Mouse (Mus musculus) cerebellum, postnatal 4 days (tissue): ENCODE results near the gene Timm8a1.
"Not testable (repeated sequence)": the region's sequence is repeated elsewhere in the genome, so short reads cannot be mapped to it uniquely, and the experiment has no call there.

Experiments
- DNase-seq, 2 experiments: peaks; one replicate each; pipeline ENCODE4 v3.0.0; 2022; ENCODE audit warnings: low spot score in 2 of 2, mixed read lengths in 1 of 2

Gene Timm8a1

DNA sequence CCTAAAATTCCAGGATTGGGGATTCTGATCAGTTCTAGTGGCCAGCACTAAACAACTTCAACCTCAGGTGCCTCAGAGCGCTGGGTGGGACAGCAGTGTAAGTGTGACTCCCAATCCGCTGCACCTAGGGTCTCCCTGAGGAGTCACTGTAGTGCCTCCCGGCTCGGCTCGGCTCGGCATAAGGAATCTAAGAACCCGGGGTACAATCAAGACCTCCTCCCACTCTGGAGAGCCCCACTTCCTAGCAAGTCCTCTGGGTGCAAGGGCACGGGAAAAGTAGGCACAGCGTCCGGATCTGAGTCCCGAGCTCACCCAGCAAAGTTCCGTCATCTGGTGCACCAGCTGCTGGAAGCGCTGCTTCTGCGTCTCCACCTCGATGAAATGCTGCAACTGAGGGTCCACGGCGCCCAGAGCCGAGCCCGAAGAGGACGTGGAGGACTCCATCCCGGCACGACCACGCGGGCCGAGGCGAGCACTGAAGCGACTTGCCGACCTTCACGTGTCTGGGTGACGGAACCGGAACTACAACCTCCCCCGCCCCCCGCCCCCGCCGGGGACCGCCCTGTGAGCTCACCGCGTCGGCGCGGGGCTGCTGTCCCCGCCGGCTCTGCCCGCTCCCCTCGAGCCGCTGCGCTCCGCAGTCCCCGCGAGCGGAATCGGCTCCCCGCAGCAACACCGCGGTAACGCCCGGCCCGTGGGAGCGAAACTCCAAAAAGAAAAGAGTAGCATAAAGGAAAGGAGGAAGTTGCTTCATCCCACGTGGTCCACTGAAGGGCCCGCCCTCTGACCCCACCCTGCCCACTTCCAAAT lies at the start of gene Timm8a1:
Gene Timm8a1 (minus strand): TSS at position 721 of the 810 bp plus-strand sequence.
- DNase-seq = peak; percentile 18 to 44

DNA sequence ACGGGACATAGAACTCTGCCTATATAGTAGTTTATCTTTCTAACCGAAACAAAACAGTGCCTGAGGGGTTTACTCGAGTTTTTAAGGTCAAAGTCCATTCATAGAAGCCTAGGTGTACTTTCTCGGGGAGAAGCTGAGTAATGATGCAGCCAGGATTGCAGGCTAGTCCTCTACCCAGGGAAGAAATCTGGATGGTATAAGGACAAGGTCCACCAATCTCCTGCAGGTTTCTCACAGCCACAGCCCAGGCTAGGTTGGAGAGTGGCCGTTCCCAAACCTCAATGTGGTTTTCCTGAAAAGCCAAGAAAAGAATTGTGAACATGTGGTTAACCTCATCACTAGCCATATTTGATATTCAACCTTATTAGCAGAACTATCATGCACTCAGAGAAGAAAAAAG lies 48.2 kb upstream of the Timm8a1 start:
- DNase-seq = no peak

DNA sequence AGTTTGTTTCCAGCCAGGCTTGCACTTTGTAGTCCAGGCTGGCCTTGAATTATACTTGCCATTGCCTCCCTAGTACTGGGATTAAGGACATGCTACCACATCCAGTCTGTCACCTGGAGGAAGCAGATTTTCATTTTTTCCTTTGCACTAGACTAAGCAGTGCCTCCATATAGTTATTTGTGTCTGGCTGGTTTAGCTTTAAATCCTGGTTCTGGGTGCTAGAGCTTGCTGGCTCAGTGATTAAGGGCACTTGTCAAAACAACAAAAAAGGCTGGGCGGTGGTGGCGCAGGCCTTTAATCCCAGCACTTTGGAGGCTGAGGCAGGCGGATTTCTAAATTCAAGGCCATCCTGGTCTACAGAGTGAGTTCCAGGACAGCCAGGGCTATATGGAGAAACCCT lies 47.3 kb upstream of the Timm8a1 start:
- no peak for DNase-seq

DNA sequence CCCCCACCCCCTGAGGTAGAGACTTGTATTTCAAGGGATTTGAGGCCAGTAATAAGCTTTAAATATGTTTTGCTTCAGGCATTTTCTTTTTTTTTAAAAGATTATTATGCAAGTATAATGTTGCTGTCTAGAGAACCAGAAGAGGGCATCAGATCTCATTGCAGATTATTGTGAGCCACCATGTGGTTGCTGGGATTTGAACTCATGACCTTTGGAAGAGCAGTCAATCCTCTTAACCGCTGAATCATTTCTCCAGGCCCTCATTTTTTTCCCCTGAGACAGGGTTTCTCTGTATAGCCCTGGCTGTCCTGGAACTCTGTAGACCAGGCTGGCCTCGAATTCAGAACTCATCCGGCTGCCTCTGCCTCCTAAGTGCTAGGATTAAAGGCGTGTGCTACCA lies 46.6 kb upstream of the Timm8a1 start:
- no peak for DNase-seq

DNA sequence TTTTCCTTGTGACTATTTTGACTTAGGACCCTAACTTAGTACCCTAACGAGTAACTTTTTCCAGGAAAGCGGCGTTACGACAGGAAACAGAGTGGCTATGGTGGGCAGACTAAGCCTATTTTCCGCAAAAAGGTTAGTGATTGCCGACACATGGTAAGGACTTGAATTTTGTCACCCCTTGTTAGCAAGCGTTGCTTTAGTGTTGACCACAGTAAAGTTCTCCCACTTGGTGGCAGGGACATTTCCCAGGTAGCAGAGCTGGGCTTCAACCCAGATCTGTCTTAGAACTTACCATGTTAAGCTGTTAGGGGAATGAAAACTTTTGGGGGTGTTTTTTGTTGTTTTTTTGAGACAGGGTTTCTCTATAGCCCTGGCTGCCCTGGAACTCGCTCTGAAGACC lies 44.8 kb upstream of the Timm8a1 start:
- DNase-seq = no peak

DNA sequence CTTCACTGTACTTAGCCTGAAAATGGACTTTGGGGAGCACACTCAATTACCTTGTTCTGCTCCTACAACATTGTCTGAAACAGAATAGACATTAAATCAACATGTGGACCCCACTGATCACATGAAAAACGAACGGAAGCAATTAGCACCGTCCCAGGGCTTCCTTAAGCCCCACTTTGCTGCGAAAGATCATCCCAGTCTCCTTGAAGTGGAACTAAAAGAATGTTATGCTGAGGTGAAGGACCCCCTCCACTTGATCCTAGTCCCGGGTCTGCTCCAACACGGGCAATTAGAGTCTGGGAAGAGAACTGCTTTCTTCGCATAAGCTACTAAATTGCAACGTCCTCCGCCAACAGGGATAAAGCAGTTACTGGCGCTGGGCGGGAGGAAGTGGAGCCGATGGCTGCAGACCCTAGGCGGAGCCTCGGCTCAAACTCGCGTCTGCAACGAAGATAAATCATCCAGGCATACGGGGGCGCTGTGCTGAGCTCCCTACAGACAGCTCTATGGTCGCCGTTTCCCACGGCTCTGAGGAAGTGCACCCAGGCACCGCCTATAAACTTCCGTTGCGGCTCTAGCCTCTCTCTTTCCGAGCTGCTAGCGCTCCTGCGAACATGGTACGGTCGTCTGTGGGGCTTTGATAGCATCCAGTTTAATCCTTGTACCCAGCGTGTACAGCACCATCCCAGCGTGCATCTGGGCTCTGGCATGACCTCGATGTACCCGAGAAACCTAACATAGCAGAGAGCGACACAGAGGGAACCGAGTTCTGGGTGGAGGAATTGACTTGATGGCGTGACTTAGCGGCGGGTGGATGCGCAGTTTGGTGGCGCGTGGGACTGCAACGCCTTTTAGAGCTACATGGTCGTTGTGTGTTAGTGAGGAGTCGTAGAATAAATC lies 43.7 kb upstream of the Timm8a1 start, which contains the start of gene Rpl36a:
Gene Rpl36a (plus strand): TSS at position 552 of the 900 bp plus-strand sequence.
- peak; percentile 74 to 91 for DNase-seq

DNA sequence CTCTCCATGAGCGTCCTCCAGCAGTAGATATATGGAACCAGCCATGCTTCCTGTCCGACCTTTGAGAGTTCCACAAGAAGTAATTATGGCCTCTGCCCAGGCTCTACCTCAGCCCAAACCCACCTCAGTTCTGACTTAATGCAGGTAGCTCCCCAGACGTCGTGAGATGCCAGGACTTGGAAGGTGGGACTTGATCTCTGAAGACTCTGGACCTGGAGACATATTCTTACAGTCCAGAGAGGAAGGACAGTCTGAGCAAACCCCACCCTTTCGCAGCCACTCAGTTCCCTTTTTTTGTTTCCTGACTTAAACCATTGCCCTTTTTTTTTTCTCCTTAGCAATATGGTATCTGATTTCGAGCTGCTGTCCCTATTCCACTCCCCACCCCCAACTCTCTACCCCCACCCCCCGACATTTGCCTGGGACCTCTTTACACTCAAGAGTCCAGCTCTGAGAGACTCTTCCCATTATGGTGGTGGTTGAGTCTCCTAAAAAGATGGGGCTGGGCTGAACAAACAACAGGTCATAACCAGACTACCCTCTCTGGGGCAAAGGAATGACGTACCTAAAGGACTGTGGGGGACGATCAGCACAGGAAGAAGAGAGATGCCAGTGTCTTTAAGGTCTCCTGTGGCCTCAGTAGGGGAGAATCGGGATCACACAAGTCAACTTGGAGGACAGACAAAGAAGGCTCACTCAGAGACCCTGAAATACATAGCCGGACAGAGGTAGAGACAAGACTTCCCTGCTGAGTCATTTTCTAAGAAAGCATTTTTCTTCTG lies 41.4 kb upstream of the Timm8a1 start, which contains the start of gene Btk:
Gene Btk (minus strand): TSS at position 683 of the 782 bp plus-strand sequence.
- DNase-seq = no peak

DNA sequence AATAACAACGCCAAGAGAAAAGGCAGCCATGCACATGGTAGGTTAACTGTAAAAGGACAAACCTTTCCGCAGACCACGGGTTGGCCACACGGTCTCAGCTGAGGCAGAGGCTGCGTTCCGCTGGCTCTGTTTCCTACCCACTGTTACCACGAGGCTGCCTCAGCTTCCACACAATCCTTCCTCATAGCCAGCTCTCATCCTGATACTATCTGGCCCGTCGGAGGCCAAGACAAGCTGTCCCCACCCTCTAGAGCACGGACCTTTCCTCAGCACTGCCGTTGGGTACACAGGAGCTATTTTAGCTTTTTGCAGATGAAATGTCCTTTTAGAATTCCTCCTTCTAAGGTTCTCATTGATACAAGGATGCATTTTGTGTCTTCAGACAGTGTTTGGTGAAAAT lies 40.6 kb upstream of the Timm8a1 start:
- no peak for DNase-seq

DNA sequence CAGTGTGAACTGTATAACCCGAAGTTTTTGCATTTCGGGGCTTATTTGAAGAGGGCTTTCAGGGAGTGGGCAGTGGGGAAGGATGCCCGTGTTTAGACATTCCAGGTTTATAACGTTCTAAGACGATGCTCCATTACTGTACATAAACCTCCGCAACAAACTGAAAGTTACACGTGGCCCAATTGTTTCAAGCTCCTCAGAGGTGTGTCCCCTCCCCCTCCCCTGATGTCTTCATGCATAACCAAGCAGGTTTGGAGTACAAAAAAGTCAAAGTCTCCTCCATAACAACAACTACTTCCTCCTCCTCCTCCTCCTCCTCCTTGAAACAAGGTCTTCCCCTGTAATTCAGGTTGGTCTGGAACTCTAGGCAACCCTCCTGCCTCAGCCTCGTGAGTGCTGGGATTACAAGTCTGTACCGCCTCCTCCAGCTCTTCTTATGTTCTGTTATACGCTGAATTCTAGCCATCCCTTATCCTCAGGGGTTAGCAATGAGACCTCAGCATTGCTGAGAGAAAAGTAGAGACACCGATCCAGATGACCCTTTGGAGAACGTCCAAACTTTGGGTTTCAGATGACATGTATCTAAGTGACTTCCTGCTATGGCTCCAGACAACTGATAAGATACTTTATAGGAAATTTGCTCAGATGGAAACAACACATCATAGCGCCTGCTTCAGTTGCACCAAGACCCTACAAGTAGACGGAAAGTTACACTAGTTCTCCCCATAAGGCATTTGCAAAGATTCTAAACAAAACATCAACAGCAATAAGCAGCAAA lies 39.1 kb upstream of the Timm8a1 start:
- no peak for DNase-seq

DNA sequence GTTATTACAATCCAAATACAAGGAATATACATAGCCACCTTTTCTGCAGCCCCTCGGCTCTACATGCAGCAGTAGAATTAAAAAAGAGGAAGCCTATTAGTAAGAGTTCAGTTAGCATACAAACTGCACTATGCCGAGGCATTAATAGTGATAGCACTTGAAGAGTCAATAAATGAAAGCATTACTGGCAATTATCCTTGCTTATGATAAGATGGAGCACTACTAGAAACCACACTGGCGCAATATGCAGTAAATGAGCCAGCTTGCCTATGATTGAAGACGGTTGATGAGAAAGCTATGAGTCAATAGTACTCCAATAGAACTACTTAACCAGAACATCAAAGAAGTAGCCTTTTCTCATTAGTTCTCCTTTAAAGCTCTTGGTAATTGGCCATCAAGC lies 36.2 kb upstream of the Timm8a1 start:
- no peak for DNase-seq

DNA sequence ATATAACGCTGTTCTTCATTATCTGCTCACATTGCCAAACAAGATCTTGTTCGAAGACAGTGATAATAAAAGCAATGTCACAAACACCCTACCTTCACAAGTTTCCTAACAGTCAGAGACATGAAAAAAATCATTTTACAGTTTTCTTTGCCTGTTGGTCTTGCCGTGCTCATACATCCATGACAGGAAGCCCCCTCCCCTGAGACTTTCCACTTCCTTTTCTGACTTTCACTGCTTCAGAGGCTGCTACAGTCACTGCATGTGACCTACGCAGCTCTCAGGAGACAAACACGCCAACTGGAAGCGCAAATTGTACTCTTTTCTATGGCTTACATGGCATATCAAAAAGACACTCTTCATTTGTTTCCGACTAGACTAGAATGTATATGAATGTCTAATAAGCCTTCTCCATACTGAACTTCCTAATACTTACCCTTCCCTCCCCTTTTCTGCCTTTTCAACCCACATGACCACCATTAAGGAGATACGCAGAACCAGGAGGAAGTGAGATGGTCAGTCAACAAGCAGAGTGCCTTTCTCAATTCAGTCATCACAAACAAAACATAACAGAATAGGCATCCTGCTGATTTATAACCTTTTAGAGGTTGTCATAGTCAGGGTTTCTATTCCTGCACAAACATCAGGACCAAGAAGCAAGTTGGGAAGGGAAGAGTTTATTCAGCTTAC lies 25.0 kb upstream of the Timm8a1 start:
- no peak for DNase-seq

DNA sequence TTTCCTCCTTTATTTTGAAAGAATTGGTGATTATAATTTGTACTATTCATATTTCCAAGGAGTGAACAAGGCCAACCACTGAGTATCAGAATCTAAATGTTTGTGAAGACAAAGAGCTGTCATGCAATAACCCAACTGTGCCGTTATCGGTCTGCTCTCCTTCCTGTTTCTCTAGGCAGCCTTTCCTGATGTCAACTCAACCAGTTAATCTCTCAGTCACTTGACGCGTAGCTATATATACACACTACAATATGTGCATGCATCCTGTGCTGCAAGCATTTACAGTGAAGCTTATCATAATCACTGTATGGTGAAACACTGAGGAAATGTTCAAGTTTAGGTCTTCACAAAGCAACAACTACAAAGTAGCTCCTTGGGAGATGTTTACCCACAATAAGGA lies 22.7 kb upstream of the Timm8a1 start:
- DNase-seq = no peak

DNA sequence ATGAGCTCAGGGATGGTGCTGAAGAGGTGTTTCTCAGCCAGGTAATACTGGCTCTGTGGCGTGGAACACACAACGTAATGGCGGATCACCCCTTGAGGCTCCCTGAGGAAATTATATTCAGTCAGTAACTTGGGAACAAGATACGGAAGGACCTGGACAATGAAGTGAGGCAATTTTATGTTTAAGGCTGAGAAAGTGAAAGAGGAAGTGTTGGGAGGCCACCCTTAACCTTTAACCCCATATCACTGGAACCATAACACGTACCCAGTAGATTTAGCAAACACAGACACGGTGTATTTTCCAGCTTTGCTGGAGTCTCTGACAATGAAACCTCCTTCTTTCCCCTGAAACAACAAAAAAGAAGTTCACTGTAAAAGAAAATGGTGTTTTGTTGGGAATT lies 12.8 kb upstream of the Timm8a1 start:
- no peak for DNase-seq

DNA sequence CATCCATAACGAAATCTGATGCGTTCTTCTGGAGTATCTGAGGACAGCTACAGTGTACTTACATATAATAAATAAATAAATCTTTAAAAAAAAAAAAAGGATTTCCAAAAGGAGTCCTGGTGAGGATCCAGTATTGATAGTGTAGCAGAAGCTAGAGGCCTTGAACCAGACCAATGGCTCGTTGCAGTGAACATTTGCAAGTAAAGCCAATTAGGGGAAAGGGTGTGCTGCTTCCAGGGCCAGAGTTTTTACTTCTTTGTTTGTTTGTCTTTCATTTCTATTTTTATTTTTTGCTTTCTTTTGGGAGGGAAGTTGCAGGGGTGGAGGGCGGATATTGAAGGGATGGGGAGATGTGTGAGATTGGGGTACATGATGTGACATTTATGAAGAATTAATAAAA lies 11.7 kb upstream of the Timm8a1 start:
- no peak for DNase-seq

DNA sequence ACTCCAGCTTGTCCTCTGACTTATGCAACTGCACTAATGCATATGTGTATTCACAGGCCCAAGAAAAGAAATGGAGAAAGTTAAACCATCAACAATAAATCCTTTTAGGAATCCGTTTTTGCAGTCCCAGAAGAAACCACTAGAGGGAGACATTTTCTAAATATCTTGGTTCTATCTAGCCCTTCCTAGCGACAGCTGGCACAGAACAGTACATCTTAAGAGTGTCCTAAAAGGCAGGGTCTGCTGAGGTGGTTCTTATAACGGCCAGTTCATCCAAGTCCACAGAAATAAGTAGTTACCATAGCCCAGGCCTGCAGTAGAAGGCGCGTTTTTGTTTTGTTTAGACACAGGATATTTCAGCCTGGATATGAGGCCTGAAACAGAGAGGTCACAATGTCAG lies 9.2 kb upstream of the Timm8a1 start:
- DNase-seq = peak in 1 of 2 experiments; percentile 17

DNA sequence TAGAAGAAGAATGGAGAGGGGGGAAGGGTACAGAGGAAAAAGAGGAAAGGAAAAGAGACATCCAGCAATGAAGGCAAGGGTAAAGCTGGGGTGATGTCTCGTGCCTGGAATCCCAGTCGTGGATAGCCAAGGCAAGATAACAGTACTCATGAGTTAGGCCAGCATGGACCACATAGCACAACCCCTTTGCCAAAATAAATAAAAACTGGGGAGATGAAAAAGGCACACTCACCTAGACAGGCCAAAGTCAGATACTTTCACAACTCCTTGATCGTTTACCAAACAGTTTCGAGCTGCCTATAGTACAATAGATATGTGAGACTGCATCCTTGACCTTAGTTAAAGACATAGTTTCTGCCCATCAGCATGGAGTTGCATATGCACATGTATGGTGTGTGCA lies 5.7 kb upstream of the Timm8a1 start:
- no peak for DNase-seq

DNA sequence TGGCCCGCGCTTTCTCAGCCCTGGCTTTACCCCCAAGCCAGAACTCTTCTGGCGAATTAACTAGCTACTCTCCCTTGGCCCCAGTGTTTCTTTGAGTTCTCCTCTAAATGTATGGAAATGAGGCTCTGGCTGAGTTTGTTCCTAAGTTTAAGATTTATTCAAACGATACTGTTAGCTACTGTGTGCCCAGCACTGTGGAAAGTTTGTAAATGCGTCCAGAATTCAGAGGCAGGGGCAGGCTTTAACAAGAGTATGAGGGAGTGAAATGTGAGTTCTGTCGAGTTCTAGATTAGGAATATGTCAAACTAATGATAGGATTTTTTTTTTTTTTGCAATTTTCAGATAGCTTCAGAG lies 267 bp upstream of the Timm8a1 start:
- no peak for DNase-seq

DNA sequence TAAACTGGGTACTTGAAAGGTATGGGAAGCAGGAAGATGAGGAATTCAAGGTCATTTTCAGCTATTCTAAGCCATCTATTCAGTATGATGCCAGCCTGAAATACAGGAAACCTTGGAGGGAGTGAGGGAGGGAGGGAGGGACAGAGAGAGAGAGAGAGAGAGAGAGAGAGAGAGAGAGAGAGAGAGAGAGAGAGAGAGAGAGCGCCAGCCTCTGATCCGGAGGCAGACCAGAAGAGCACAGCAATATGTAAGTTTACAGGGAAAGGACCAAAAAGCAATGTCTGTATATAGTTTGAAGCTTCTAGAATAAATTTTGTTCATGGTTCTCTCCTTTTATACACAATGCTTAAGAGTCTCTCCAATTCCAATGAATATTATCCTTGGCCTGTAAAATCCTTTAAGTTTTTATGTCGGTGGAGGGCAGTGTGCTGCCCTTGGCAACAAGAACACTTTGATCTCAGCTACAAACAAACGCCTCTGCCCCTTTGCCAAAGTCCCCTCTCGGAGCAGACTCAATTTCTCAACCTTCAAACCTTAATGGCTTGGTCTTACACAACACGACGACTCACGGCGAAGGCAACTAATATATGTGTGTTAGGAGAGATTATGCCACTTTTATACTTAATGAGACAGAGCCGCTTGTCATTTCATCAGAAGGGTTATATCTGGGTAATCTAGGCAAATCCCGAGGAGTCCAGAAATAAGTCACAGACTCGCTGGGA lies 1.1 kb downstream of the Timm8a1 start:
- DNase-seq = no peak

DNA sequence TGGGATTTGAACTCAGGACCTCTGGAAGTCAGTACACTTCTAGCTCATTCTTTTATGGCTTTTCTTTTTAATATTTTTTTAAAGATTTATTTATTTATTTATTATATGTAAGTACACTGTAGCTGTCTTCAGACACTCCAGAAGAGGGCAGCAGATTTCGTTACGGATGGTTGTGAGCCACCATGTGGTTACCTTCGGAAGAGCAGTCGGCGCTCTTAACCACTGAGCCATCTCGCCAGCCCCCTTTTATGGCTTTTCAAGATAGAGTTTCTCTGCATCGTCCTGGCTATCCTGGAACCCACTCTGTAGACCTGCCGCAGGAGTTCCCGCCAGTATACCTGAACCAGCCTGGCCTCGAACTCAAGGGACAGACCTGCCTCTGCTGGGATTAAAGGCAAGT lies 1.9 kb downstream of the Timm8a1 start:
- DNase-seq = not testable (repeated sequence)

DNA sequence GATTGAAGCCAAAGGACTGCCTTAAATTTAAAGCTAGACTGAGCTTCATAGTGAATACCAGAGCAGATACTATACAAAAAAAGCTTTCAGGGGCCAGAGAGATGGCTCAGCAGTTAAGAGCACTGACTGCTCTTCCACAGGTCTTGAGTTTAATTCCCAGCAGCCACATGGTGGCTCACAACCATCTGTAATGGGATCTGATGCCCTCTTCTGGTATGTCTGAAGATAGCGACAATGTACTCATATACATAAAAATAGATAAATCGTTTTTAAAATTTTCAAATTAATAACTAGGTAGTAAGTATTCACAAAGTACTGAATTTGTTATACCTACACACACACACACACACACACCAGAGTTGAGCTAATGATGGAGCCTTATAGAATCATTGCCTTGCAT lies 8.3 kb downstream of the Timm8a1 start:
- DNase-seq = no peak
